Mouse (Mus musculus) testis, adult 2 months (tissue): ENCODE measurements at regions not wholly inside any gene's neighbourhood (a gene's known extent, or its start where the extent isn't known, plus 50 kb on each side); places are given as distances from the start of the nearest gene placed in this dataset.
A peak's percentile ranks its signal among the peaks of the same experiment; 100 is the strongest.

Experiments
- CTCF ChIP-seq: fragments of 200-500 bp; IDR thresholded peaks from 2 replicates; pipeline ENCODE4 v1.5.1; 2012; ENCODE audit warnings: low read depth, mild to moderate bottlenecking, inconsistent platforms, low read length, moderate library complexity; ENCODE audit not compliant: control insufficient read depth, insufficient read depth, insufficient replicate concordance
- POLR2A ChIP-seq: fragments of 200-500 bp; IDR thresholded peaks from 2 replicates; pipeline ENCODE4 v1.6.1; 2012; ENCODE audit warnings: low read depth, mild to moderate bottlenecking, inconsistent platforms, low read length, moderate library complexity; ENCODE audit not compliant: control insufficient read depth

DNA sequence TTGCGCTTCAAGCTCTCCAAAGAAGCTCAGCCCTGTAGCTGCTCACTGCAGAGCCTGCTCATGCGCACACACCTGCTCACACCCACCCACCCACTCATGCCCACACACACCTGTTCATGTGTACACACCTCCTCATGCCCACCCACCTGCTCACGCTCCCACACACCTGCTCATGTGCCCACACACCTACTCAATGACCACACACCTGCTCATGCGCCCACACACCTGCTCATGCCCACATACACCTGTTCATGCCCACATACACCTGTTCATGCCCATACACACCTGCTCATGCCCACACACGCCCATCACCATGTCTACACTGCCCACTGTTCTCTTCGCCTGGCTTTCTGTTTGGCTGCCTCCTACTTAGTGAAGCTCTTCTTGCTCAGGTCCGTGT lies 56.5 kb upstream of the Cmc1 start:
- TF ChIP-seq CTCF (no peak), POLR2A (peak; percentile 9; the same call in 1 of the 2 replicates)
